Mouse (Mus musculus): Measurements from ENCODE around the gene Cdhr3.

Cdhr3 gene

DNA sequence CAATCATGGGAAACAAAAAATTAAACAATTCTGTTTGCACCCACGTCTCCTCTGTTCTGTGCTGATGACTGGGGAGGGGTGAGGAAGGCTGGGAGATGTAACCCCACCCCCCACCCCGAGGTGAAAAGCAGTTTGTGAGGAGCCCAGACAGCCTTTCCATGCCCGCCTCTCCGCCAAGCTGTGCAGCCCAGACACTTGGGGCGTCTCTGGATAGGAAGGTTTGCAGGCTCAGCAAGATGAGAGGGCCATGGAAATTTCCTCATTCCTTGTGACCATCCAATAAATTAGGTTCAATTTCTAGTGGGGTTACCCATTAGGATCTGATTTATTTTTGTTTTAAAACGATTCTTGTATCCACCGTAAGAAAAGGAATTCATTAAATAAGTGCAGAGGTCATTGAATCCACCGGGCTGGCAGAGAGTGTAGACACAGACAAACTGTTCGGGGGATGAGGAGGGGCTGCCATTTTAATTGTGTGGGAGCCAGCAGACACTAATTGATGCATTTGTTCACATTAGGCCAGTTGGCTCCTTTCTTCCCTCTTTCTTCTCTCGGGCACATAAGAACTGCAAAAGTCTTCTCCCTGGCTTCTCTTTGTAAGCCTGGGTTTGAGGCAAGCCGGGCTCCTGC, 57.5 kb downstream of the Cdhr3 start:
- DNase-seq (ENCODE audit: low spot score in 2 of 2) = no peak

DNA sequence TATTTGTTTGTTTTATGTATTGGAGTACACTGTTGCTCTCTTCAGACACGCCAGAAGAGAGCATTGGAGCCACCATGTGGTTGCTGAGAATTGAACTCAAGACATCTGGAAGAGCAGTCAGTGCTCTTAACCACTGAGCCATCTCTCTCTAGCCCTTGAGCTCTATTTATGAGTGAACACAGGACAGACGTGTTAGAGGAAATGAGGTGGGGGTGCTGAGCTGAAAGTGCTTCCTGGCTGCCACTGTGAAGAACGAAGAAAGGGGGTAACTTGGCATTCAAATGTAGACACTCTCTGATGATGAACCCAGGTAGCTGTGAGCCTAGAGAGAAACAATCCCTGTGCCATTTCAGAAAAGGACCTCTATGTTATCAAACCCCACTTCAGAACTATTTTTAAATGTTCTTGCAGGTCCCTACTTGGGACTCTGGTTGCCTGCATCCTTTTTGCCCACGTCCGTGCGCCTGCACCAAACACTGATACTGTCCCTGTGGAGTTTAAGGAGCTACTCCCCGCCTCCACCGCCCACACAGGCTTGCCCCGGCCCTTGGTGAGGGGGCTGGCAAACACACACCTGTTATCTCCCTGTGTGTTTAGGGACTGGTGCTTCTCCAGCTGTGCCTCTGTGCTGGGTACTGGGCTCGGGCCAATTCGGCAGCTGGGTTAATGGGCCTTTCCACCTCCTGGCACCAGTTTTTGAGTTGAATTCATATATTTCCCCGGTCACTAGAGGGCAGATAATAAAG, 58.2 kb downstream of the Cdhr3 start:
- DNase-seq (ENCODE audit: low spot score in 2 of 2) = no peak

DNA sequence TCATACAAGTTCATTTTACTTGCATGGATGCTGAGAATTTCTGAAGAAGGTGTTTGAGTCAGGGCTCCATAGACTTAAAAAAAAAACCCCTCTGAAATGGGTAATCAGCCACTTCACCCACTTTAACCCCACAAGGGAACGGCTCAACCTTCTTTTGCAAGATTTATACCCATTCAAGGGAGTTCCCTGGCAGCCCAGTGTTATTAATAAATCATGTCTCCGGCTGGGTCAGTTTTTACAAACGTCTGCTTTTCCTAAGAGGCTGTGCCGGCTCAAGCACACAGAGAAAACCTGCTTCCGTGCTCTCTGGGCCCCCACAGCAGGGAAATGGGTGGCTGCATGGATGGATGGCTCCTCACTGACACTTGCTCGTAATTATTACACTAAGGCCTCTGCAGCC, 59.5 kb downstream of the Cdhr3 start:
- no peak for DNase-seq (ENCODE audit: low spot score in 2 of 2)

DNA sequence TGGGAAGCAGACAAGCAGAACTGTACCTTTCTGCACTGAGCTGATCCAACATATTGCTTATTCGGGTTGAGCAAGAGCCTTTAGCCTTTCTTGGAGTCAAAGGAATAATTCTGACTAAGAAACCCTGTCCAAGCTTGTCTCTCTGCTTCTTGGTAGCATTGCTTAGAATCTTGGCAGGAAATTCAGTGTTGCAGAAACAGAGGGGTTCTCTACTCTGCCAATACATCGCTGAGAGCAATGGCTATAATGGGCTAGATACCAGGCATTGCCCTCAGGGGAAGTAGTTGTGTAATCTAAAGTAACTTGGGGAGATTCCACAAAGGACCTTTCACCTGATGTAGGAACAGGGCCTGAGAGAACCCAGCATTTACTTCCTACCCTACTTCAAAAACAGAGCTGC, 62.1 kb downstream of the Cdhr3 start:
- DNase-seq (ENCODE audit: low spot score in 2 of 2) = no peak

DNA sequence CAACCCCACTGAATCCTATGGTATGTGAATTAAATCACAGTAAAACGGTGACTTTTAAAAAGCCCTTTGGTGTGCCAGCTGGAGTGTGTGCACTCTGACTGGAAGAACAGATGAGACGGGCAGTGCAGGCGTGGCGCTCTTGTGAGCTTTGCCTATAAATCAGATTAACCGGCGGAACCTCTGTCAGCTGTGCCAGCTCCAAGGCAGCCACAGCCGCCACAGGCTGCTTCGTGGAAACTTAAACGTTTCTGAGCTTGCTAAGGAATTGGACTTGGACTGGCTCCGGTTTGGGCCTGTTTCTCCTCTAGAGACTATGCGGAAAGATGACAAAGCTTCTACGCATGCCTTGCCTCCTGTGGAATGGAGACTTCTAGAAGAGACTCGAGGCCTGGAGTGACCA, 62.6 kb downstream of the Cdhr3 start:
- no peak for DNase-seq (ENCODE audit: low spot score in 2 of 2)

DNA sequence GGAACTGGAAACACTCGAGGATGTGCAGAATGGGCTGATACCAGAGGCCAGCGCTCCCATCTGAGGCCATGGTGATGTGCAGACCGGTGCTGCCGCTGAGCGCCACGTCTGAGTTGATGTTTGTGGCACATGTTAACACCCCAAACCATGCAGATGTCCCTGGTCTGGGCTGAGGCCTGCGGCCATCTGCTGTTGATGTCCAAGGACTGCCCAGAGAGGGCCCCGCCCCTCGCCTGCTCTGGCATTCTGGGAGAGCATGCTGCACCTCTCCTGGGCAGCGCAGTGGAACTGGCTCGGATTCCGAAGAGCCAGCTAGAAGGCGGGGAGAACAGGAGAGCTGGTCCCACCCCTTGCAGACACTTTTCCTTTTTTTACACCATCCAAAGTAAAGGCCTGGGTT, 64.0 kb downstream of the Cdhr3 start:
- no peak for DNase-seq (ENCODE audit: low spot score in 2 of 2)

DNA sequence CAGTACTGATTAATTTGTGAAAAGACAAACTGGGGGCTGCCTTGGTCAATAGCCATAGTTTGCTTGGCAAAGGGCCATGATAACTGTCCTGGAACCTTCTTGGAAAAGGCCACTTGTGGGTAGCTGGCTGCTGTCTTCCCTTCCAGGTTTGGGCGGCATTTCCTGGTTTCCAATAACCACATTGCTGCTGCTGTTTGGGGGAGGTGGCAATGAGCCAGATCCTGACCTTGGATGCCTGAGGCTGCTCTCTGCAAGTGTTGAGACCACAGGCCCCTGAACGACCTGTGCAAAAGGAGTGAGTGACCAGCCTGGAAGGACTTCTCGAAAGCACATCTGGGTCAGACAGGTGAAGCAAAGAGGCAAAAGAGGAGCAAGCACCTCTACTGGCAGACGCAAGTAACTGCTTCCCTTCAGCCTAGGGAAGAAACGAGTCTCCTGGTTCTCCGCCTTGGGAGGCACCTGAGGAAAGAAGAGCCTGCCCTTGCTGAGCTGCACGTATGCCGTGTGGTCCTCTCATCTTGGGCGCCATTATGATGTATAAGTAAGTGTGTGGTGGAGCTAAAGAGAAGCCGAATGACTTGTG, 64.5 kb downstream of the Cdhr3 start:
- DNase-seq (ENCODE audit: low spot score in 2 of 2) = no peak

DNA sequence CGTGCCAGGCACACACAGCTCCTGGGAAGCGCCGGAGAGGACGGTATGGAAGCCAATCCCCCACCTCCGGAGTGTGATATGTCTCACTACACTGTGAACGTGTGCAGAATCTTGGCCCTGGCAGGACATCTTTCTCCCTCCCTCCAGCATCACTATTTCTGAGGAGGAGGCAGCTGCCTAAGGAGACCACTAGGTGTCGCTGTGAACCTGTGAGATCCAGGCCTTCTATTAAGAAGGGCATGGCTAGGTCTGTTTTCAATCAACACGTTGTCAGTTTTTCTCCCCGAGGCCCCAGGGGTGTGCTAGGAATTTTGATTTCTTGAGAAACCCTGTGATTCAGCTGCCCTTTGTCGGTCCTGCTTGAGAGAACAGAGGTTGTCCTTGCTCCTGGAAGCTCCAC, 65.6 kb downstream of the Cdhr3 start:
- peak in 1 of 2 experiments; percentile 80 for DNase-seq (ENCODE audit: low spot score in 2 of 2)

DNA sequence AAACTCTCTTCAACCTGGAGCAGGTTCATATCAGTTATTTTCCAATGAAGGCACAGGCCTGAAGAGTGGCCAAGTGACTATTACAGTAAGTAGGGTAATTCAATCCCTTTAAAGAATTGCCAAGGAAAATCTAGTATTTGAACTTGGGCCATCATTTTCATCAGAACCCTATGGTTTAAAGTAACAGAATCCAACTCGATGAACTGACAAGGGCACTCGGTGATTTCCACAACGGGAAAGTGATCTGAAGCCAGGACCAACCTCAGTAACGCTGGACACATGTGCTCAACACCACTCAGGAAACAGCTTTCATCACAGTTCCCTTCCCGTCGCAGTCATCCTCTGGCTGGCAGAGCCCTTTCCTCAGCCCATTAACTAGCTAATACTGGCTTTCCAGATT, 68.2 kb downstream of the Cdhr3 start:
- no peak for DNase-seq (ENCODE audit: low spot score in 2 of 2)

DNA sequence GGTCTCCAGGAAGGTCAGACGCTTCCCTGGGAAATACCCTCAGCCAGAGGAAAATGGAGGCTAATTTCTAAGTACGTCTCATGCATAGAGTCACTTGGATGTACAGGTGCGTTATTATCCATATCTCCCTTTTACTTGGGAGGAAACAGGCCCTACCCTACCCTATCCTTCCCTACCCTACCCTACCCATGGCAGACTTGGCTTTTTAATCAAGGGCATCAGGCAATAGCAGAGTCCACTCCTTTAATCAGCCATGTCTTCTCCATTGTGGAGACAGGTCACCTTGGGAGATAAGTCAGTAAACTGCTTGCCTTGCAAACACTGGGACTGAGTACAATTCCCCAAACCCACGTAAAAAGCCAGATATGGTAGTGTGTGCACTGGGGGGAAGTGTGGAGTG, 70.9 kb downstream of the Cdhr3 start:
- no peak for DNase-seq (ENCODE audit: low spot score in 2 of 2)

DNA sequence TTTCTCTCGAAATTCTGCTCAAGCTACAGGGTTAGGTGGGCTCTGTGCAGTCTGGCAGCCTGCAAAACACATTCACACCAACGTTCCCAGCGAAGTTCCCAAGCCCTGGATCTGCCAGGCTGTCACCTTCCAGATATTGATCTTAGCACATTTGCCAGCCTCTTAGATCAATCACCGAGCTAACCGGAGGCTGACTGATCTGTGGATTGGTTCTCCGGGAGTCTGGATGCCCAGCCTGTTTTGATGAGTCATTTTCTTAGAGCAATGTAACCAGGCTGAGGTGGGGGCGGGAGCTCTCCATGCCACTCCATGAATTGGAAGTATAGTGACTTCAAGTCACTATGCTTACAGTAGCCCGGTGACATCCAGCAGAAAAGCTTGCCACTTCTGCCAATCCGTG, 71.5 kb downstream of the Cdhr3 start:
- no peak for DNase-seq (ENCODE audit: low spot score in 2 of 2)

DNA sequence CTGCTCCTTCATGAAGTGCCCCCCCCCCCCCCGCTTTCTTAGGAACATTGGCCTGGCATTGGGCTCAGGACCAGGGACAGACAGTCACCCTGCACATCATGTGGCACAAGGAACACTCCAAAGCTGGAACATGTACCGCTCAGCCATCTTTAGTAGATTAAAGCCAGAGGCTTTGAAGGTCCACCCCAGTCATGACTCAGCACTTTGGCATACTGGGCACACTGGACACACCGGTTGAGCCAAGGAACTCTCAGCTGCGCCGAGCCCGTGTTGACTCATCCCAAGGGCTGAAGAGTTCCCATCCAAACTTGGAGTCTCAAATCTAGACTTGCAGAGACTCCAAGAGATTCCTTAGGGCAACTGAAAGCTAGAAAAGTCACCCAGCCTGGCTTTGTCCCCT, 72.7 kb downstream of the Cdhr3 start:
- no peak for DNase-seq (ENCODE audit: low spot score in 2 of 2)

DNA sequence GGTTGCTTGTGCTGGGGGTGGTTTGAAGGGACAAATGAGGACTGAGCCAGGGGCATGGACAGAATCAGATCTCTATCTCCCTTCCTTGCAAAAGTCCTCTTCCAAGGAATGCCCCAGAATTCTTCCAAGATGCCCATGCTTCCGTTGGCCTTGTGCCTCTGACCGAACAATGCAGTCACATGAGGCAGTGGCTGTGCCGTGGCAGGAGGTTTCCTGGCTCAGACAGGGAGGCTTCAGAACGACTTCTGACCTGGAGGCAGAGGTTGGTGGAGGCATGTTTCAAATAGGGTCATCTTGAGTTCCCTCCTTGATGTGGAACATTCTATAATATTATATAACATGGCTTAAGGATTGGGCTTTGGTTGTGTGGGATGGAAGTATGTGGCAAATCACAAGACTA, 74.1 kb downstream of the Cdhr3 start:
- DNase-seq (ENCODE audit: low spot score in 2 of 2) = no peak

DNA sequence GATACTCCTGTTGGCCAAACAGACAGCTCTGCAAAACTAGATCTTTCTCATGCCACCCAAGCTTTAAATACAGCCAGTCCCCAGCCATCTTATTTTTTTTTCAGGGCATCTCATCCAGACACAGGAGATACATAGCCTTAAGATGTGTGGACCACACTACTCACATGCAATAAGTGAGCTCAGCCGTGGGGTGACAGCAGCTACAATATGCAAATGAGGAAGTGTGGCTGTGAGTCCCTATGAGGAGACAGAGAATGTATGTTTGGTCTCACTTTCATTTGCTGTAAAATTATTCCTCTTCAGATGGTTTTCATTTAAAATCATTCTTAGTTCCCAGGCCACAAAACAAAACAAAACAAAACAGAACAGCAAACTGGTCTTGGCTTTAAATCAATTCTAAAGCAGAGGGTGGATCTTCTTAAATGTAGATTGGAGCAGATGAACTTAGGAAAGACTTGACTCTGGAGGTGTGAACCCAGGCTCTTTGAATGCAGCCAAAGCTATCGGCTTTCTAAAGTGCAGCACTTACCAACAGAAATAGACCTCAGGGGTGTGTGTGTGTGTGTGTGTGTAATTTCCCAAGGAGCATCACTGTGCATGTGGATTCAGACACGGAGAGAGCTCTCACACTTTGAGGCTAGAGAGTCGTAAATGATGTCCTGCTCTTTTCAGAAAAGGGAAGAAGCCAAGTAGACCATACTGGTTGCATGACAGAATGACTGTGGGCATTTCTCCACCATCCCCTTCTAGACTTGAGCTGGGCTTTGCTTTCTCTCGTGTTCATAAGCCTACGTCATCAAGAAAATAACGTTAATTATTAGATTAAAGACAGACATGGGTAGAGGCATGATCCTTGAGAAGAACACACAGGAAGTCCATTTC, 75.6 kb downstream of the Cdhr3 start:
- DNase-seq (ENCODE audit: low spot score in 2 of 2) = no peak

DNA sequence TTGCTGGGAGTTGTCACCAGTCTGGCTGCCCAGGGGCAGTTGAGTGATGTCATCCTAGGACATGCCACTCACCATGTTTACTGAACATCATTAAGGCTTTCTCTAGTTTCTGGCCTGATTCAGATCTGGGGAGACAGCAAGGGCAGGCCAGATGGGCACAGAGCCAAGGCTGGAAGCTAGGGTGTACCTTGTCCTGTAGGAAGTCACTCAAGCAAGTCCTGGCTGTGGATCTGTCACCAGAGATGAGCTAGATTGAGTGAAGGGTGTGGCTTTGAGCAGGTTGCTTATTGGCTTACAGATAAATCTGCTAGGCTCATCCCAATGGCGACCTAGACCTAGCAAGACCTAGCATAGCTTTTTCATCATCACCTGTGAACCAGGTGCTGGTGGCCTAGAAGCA, 77.6 kb downstream of the Cdhr3 start:
- DNase-seq (ENCODE audit: low spot score in 2 of 2) = no peak

DNA sequence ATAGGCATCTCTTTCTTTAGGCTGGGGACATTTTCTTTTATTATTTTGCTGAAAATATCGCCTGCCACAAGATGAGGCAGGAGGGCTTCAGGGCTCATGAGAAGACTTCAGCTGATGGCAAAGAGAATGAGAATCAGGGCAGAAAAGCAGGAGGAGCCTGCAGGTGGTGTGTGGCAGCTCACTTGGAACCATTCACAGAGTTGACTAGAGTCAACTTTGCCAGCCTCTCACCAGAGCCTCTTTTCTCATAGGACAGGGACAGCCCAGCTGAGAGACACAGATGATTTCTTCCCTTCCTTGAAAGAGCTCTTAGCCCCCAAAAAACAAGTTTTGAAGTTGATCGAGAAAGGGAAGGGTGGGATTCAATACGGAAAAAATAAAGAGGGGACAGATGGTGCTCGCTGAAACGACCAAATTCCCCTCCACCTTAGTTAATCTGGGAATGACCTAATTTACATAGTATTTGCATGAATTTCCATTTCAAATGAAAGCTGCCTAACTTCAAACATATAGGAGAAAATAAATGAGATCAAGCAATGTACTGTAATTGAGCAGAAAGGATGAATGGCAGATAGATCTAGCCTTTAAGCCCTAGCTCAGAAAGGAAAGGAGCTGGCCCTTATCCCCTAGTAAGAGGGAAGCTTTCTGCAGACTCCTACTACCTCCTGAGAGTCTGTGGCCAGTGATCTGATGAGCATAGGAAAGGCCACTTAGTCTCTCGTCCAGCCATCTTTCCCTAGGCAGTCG, 78.5 kb downstream of the Cdhr3 start:
- no peak for DNase-seq (ENCODE audit: low spot score in 2 of 2)

DNA sequence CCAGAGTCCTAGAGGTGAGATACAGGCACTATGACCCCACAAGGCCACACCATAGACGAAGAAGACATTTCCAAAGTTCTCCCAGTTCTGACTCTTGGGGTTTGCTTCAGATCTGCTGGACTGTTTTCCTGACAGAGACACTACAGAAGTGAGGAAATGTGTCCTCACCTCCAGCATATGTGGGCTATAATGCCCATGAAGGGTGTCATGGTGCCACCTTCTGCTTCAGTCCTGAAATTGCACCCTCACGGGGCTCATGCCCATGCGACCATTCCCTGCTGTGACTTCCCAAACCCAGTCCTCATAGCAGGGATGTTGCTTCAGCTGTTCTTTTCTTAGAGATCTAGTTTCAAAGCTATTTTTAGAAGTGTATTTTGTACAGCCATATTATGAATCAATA, 82.6 kb downstream of the Cdhr3 start:
- peak in 1 of 2 experiments; percentile 53 for DNase-seq (ENCODE audit: low spot score in 2 of 2)

DNA sequence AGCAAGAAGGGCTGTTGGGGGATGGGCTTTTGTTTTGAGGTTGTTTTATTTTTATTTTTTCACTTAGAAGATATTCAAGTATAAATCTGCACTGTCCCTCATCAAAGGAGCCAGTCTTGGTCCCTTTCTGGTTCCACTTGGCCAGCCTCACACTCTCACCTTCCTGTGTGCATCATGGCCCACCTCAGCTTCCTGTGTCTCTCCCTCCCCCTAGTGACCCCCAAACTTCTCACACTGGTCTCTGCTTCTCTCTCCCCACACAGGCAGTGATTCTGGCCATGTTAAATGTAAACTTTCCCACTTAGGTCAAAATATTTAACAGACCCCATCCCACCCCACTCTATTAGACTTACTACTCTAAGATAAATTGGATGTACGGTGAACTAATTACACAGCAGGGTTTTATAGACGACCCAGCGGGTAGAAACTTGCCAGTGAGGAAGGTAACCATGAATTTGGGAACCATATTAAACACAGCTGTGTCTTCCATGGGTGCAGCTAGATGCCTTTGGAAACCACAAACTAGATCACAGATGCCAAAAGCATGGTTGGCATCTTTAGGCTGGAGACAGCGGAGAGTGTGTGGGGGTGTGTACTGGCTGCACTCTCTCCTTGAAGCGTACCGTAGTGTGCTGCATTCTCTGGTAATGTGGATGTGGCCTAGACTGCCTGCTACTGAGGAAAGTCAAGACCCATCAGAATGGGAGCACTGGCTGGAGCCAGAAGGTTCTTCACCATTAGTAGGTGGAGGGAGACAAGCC, 83.3 kb downstream of the Cdhr3 start:
- no peak for DNase-seq (ENCODE audit: low spot score in 2 of 2)

DNA sequence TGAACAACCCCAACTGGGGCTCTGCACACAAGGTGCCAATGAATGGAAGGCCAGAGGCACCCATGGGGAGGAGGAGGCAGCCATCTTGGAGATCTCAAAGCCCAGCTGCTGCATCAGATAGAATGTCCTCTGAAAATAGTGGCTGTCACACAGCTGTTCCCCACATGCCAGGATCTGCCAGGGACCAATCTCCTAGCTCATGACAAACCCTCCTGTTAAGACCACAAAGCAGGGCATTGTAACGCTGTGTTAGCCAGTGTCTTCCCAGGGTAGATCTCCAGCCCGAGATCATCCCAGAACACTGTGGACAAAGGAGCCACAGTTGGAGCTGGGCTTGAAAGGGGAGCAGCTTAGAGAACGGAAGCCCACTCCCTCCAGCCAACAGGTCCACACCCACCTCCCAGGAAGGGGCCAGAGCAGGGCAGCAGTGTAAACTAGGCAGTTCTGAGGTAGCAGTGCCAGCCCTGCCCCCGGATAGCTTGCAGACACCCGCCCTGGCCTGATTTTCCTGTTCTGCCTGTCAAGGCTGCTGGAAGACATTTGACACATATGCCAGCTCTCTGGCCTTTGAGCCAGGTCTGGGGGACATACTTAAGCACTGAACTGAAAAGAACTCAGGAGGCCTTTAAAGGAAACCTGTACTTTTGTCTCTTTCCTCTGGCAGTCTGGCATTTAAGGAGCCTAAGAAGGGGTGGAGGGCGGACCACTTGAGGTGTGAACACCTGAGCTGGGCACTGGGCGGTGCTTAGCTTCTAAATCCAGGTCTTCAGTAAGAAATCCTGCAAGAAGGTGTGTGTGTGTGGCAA, 84.2 kb downstream of the Cdhr3 start:
- DNase-seq (ENCODE audit: low spot score in 2 of 2) = peak in 1 of 2 experiments; percentile 39

DNA sequence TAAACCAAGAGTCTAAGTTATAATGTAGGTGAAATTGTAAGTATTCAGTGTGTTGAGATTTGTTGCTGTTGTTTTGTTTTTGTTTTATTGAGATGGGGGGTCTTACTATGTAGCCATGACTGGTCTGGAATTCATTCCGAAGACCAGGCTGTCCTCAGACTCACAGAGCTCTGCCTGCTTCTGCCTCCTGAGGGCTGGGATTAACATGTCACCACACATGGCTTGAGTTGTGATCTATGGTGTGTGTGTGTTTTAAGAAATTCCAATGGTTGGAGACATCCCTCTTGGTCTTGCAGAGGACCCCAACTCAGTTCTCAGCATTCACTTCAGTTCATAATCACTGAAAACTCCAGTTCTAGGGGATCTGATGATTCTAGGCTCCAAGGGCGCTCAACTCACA, 85.5 kb downstream of the Cdhr3 start:
- DNase-seq (ENCODE audit: low spot score in 2 of 2) = no peak

All from left cerebral cortex, adult 9 months (tissue).